Mouse (Mus musculus) forebrain, embryonic 11.5 days (tissue): ENCODE results near the gene Shank1. TPM values are rescaled to one million over a fixed set of nuclear protein-coding genes. Genes with fewer than 3 reads are reported as not detected.
A peak's percentile ranks its signal among the peaks of the same experiment; 100 is the strongest.

Experiments
- ATAC-seq: fragments of 200-750 bp; cut with Nextera tagmentation; replicated peaks from 2 replicates; pipeline ENCODE4 v1.8.0; 2017; ENCODE audit warnings: moderate TSS enrichment; ENCODE audit not compliant: low FRiP score
- DNase-seq: peaks from one replicate; pipeline ENCODE4 v3.0.0-alpha.2; 2017; ENCODE audit warnings: low spot score
- H3K27ac ChIP-seq: fragments of 300-500 bp; sonication (generic); 2 replicates; pipeline ENCODE4 v1.5.1; 2014; ENCODE audit warnings: low read depth, low read length
- H3K27me3 ChIP-seq: fragments of 300-500 bp; sonication (generic); 2 replicates; pipeline ENCODE4 v1.6.1; 2014; ENCODE audit warnings: mild to moderate bottlenecking, low read length, mixed read lengths; ENCODE audit not compliant: control insufficient read depth, insufficient read depth
- H3K36me3 ChIP-seq: fragments of 300-500 bp; sonication (generic); 2 replicates; pipeline ENCODE4 v1.6.1; 2014; ENCODE audit warnings: mild to moderate bottlenecking, low read length, moderate library complexity, mixed read lengths; ENCODE audit not compliant: control insufficient read depth, insufficient read depth
- H3K4me1 ChIP-seq: fragments of 300-500 bp; sonication (generic); replicated peaks from 2 replicates; pipeline ENCODE4 v1.6.1; 2014; ENCODE audit warnings: low read length, mixed read lengths; ENCODE audit not compliant: control insufficient read depth, insufficient read depth
- H3K4me2 ChIP-seq: fragments of 300-500 bp; sonication (generic); 2 replicates; pipeline ENCODE4 v1.6.1; 2014; ENCODE audit warnings: low read depth, mild to moderate bottlenecking, low read length, moderate library complexity, mixed read lengths; ENCODE audit not compliant: severe bottlenecking
- H3K4me3 ChIP-seq: fragments of 300-500 bp; sonication (generic); 2 replicates; pipeline ENCODE4 v1.5.1; 2014; ENCODE audit warnings: low read depth, low read length
- H3K9ac ChIP-seq: fragments of 300-500 bp; sonication (generic); 2 replicates; pipeline ENCODE4 v1.6.1; 2014; ENCODE audit warnings: low read length
- H3K9me3 ChIP-seq: fragments of 300-500 bp; sonication (generic); 2 replicates; pipeline ENCODE4 v1.6.1; 2016; ENCODE audit warnings: low read length, mixed read lengths; ENCODE audit not compliant: control insufficient read depth
- WGBS: fragments of 180-500 bp; shearing (Covaris S2); extraction: QIAGEN DNeasy Blood & Tissue Kit; methylation state at CpG from one replicate; pipeline ENCODE4 v1.1.7; 2014; 5-methylcytosine and 5-hydroxymethylcytosine counted together
- polyA plus RNA-seq: library from polyadenylated mRNA; unstranded; fragments of >200 nt; fragmentation: Nextera tagmentation; extraction: Ambion mirVana; gene quantifications from 2 replicates; pipeline ENCODE4 v1.2.1, GENCODE M21; 2014

The Shank1 gene
- polyA plus RNA-seq, 1 experiment from 2014 or later, result 4.2 TPM

DNA sequence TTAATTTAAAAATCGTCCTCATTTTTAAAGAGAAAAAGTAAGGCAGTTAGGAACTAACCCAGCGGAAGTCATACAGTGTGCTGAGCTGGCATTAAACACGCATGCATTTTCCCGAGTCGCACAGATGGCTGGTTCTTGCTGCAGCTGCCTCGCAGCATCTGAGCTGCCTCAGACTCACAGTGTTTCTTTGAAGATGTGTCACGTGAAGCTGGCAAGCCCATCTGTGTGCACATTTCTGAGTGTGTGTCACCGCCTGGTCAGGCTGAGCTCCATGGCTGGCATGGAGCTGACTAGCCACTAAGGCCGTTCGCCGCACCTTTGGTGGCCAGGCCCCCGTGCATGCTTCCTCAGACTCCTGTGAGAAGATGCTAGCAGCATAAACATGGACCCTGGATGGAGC is 72.5 kb downstream of the Shank1 start:
- no peak overlapping the region for H3K4me2 ChIP-seq
- ATAC-seq (no peak), DNase-seq (no peak)
- H3K9me3 ChIP-seq, result no peaks in the 10 kb centered on the region
- no peak overlapping the region for H3K4me3 ChIP-seq
- no peaks in the 10 kb centered on the region for H3K36me3 ChIP-seq
- WGBS, result 82% methylated on average over 12 of the region's 12 CpGs
- no peaks in the 10 kb centered on the region; the same call in 1 of the 2 replicates for H3K27me3 ChIP-seq
- peak overlapping the region; percentile 50; the same call in 1 of the 2 replicates for H3K27ac ChIP-seq
- H3K4me1 ChIP-seq, result peaks cover 5% of the 10 kb centered on the region; the same call in 1 of the 2 replicates
- no peak overlapping the region for H3K9ac ChIP-seq

DNA sequence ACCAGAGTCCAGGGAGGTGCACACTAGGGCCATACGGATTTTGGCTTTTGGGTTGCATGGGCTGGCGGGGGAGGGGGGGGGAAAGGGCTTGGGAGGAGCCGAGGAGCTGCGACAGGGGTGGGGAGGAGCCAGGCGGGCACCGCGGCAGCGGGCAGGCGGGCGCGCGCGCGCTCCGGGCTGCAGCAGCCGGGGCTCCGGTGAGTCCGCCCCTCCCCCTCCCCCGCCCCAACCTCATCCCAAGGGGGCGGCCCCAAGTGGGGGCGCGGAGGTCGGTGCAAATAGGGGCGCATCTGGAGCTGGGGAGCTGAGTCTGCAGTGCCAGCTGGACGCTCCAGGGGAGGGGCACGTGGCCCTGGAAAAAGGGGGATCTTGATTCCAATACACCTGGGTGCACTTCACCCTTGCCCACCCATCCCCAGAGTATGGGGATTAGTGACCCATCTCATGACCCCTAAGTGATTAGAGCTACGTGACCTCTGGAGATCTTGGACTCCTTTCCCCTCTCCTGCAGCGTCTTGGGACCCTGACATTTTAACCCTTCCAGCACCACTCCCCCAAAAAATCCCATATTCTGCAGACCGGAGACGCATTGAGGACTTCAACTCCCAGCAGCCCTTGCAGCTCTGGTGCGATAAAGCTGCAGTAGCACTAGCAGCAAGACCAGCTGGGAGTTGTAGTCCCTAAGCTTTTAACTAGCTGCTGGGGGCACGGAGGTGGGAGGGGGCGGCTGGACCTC is 74.1 kb downstream of the Shank1 start, which contains the start of gene Syt3:
TSS of gene Syt3 (plus strand) at position 123 of the 736 bp plus-strand sequence.
- H3K27ac ChIP-seq, result peak within 1 kb of the TSS; percentile 50; the same call in 1 of the 2 replicates
- H3K4me2 ChIP-seq, result peak within 1 kb of the TSS; percentile 89
- no peaks in the 10 kb centered on the region for H3K36me3 ChIP-seq
- H3K27me3 ChIP-seq, result no peaks in the 10 kb centered on the region; the same call in 1 of the 2 replicates
- H3K9ac ChIP-seq, result peak within 1 kb of the TSS; percentile 57
- peak within 1 kb of the TSS; percentile 46 for H3K4me3 ChIP-seq
- ATAC-seq (peak; percentile 85), DNase-seq (peak; percentile 82)
- H3K9me3 ChIP-seq, result no peaks in the 10 kb centered on the region
- 0% methylated on average over 31 of the region's 33 CpGs for WGBS
- peaks cover 5% of the 10 kb centered on the region; the same call in 1 of the 2 replicates for H3K4me1 ChIP-seq

DNA sequence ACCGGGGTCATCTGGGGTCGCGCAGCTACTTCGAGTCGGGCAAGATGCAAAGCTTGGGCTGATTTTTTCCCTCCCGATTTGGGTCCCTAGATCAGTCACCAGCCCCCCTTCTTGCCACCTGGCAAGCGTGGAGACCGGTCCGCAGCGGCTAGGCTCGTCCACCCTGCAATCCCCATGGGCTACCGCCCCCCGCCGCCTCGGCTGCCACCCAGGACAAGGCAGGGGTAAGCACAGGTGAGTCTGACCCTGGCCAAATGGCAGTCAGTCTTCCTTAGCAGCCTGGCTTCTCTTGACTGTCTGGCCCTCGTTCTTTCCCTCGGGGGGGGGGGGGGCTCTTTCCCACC is 74.6 kb downstream of the Shank1 start:
- Histone ChIP-seq H3K36me3 (no peaks in the 10 kb centered on the region), H3K27me3 (no peaks in the 10 kb centered on the region; the same call in 1 of the 2 replicates), H3K4me1 (peaks cover 5% of the 10 kb centered on the region; the same call in 1 of the 2 replicates), H3K4me2 (peak overlapping the region; percentile 89), H3K4me3 (peak overlapping the region; percentile 46), H3K27ac (no peak overlapping the region), H3K9me3 (no peaks in the 10 kb centered on the region), H3K9ac (peak overlapping the region; percentile 57)
- under 1% methylated on average over 16 of the region's 17 CpGs for WGBS
- DNase-seq (no peak), ATAC-seq (peak; percentile 68)

DNA sequence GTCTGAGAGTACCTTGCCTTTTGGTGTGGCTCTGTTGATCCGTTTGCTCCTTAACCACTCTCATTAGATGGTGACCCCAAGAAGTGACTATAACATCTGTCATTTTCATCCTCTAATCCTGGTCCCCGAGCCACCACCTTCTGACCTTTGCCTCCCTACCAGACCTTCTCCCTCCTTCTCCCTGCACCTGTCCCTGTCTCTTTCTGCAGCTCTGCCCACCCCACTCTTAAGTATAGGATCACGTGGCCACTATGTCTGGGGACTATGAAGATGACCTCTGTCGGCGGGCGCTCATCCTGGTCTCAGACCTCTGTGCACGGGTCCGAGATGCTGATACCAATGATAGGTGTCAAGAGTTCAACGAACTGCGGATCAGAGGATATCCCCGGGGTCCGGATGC is 75.7 kb downstream of the Shank1 start, which contains the start of gene 1700008O03Rik:
TSS of gene 1700008O03Rik (minus strand) at position 101 of the 400 bp plus-strand sequence.
- DNase-seq (no peak), ATAC-seq (no peak)
- Histone ChIP-seq H3K27ac (no peak within 1 kb of the TSS), H3K36me3 (no peaks in the 10 kb centered on the region), H3K27me3 (no peaks in the 10 kb centered on the region; the same call in 1 of the 2 replicates), H3K4me3 (peak within 1 kb of the TSS; percentile 46), H3K4me2 (peak within 1 kb of the TSS; percentile 89), H3K9me3 (no peaks in the 10 kb centered on the region), H3K4me1 (peaks cover 5% of the 10 kb centered on the region; the same call in 1 of the 2 replicates), H3K9ac (peak within 1 kb of the TSS; percentile 57)
- WGBS, result 85% methylated on average over 12 of the region's 12 CpGs

DNA sequence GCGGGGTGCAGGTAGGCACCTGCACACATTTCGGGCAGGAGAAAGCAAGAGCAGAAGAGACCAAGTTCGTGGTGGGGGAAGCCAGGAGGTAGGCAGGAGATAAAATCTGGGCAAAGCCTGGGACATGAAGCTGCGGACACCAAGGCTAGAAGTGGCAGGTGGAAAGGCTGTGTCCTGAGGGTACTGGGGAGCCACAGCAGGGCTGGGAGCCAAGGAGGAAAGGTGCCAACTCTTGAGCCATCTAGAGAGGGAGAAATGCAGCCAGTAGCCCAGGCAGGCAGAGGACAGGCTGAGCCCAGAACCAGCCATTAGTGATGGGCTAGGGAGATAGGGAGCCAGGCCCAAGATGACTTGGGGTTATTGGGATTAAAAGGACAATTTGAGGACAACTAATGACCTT is 81.8 kb downstream of the Shank1 start:
- DNase-seq (no peak), ATAC-seq (no peak)
- Histone ChIP-seq H3K4me2 (no peak overlapping the region), H3K4me3 (no peak overlapping the region), H3K9ac (no peak overlapping the region), H3K27ac (no peak overlapping the region), H3K36me3 (no peaks in the 10 kb centered on the region), H3K9me3 (no peaks in the 10 kb centered on the region), H3K4me1 (no peaks in the 10 kb centered on the region), H3K27me3 (no peaks in the 10 kb centered on the region)
- 84% methylated on average over 4 of the region's 4 CpGs for WGBS

DNA sequence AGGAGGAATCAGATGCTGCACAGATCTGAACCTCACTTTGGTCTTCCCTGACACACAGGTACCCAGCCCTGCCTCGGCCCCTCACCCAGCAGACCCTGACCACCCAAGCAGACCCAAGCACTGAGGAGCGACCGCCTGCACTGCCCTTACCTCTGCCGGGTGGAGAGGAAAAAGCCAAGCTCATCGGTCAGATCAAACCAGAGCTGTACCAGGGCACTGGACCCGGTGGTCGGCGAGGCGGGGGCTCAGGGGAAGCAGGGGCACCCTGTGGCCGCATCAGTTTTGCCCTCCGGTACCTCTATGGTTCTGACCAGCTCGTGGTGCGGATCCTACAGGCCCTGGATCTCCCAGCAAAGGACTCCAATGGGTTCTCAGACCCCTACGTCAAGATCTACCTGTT is 82.3 kb downstream of the Shank1 start:
- Histone ChIP-seq H3K27ac (no peak overlapping the region), H3K36me3 (no peaks in the 10 kb centered on the region), H3K4me3 (no peak overlapping the region), H3K9me3 (no peaks in the 10 kb centered on the region), H3K27me3 (no peaks in the 10 kb centered on the region), H3K9ac (no peak overlapping the region), H3K4me2 (no peak overlapping the region), H3K4me1 (no peaks in the 10 kb centered on the region)
- no peak for ATAC-seq
- WGBS, result 85% methylated on average over 14 of the region's 14 CpGs
- DNase-seq, result no peak

DNA sequence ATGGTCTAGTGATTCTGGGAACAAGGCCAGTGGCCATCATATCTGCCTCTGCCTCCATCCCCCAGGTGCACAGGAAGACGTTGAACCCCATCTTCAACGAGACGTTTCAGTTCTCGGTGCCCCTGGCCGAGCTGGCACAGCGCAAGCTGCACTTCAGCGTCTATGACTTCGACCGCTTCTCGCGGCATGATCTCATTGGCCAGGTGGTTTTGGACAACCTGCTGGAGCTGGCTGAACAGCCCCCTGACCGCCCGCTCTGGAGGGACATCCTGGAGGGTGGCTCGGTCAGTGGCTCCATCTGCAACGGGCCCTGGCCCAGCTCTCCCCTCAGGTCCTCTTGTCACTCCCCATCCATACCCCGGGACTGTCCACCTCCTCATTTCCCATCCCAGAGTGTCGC is 83.2 kb downstream of the Shank1 start:
- no peaks in the 10 kb centered on the region for H3K27me3 ChIP-seq
- no peaks in the 10 kb centered on the region for H3K4me1 ChIP-seq
- no peak overlapping the region for H3K4me2 ChIP-seq
- H3K4me3 ChIP-seq, result no peak overlapping the region
- no peak for ATAC-seq
- DNase-seq, result no peak
- no peaks in the 10 kb centered on the region for H3K36me3 ChIP-seq
- H3K9ac ChIP-seq, result no peak overlapping the region
- no peak overlapping the region for H3K27ac ChIP-seq
- H3K9me3 ChIP-seq, result no peaks in the 10 kb centered on the region
- 93% methylated on average over 17 of the region's 17 CpGs for WGBS

DNA sequence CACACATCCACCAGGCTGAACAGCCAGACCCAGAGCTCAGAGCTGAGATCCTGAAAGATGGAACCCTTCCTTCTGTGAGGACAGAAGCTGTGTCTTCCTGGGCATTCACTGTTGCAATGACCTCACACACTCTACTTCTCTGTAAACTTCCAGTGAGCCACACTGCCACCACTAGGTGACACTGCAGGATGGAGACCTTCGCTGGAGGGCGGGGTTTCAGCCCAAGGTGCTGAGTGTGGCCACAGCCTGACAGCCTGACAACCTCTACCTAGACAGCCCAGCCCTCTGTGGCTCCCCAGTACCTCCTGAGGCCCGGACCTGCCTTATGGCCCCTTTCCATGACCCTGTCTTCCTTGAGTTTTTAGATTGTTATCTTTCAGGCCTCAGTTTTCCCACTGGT is 88.5 kb downstream of the Shank1 start:
- no peaks in the 10 kb centered on the region for H3K36me3 ChIP-seq
- no peak overlapping the region for H3K9ac ChIP-seq
- ATAC-seq (peak; percentile 81), DNase-seq (peak; percentile 82)
- H3K27ac ChIP-seq, result no peak overlapping the region
- no peaks in the 10 kb centered on the region for H3K4me1 ChIP-seq
- H3K4me2 ChIP-seq, result no peak overlapping the region
- WGBS, result 12% methylated on average over 3 of the region's 3 CpGs
- no peak overlapping the region for H3K4me3 ChIP-seq
- no peaks in the 10 kb centered on the region; the same call in 1 of the 2 replicates for H3K27me3 ChIP-seq
- no peaks in the 10 kb centered on the region for H3K9me3 ChIP-seq
